Mouse (Mus musculus) G1E (cell line): ENCODE results near the gene Sgpp1.

Source experiments
- CTCF ChIP-seq: IDR thresholded peaks from 2 replicates; pipeline ENCODE4 v1.5.1; 2012; ENCODE audit warnings: low read depth, low read length, inconsistent platforms, mixed read lengths
- GATA1 ChIP-seq: IDR thresholded peaks from 2 replicates; pipeline ENCODE4 v1.6.1; 2012; ENCODE audit warnings: borderline replicate concordance, low read length, inconsistent platforms, mixed read lengths
- GATA2 ChIP-seq: IDR thresholded peaks from 2 replicates; pipeline ENCODE4 v1.6.1; 2012; ENCODE audit warnings: low read depth, low read length, inconsistent platforms, borderline replicate concordance
- POLR2AphosphoS5 ChIP-seq: IDR thresholded peaks from 2 replicates; pipeline ENCODE4 v1.6.1; 2012; ENCODE audit warnings: low read depth, low read length, inconsistent platforms; ENCODE audit not compliant: insufficient replicate concordance
- TAL1 ChIP-seq: conservative IDR thresholded peaks from 2 replicates; pipeline ENCODE4 v1.6.1; 2012; ENCODE audit warnings: low read depth, low read length, inconsistent platforms, mixed read lengths

DNA sequence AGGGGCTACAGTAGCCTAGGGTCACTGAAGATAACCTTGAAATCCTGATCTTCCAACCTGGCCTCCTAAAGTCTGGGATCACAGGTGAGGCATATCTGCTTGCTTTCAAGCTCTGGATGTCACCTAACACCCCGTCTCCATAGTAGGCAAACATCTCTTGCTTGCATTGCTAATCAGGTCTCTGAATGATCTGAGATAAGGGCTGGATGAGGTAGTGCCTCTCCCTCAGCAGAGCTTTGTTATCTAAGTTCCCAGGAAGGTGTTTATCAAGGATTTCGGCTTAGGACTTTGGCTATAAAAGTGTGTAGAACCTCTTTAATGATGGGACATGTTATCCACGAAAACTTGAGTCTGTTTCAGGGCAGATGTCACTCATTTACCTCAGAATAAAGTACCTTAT lies 35.9 kb upstream of the Sgpp1 start:
- TF ChIP-seq CTCF: no peak
- no peak for TF ChIP-seq TAL1
- no peak for TF ChIP-seq GATA1
- TF ChIP-seq GATA2: no peak
- no peak for TF ChIP-seq POLR2AphosphoS5
